Mouse (Mus musculus): Measurements from ENCODE around the gene Cnnm1. TPM values are rescaled to one million over a fixed set of nuclear protein-coding genes. Genes with fewer than 3 reads are reported as not detected.
A peak's percentile ranks its signal among the peaks of the same experiment; 100 is the strongest.
"Not testable (repeated sequence)": the region's sequence is repeated elsewhere in the genome, so short reads cannot be mapped to it uniquely, and the experiment has no call there.

The Cnnm1 gene
- total RNA-seq, 1 experiment: 2.6 TPM

GRCm38 (mm10) chr19:43487429-43487828 is 47.2 kb downstream of the Cnnm1 start:
- no peak overlapping the region for H3K27ac ChIP-seq (ENCODE audit: insufficient read depth, low read depth, low read length, poor library complexity, severe bottlenecking)
- no peaks in the 10 kb centered on the region for H3K9me3 ChIP-seq (ENCODE audit: control insufficient read depth, insufficient read depth, low read depth, low read length)
- no peak for DNase-seq (ENCODE audit: low read depth, low spot score)
- TF ChIP-seq CHD2 (IDR thresholded peaks at IDR 0.05; ENCODE audit: low read depth, low read length) (no peak), ZNF384 (IDR thresholded peaks at IDR 0.05; ENCODE audit: low read depth, low read length) (no peak), ZC3H11A (IDR thresholded peaks at IDR 0.05; ENCODE audit: borderline replicate concordance, low read depth, low read length) (no peak; the same call in 1 of the 2 replicates), HCFC1 (IDR thresholded peaks at IDR 0.05; ENCODE audit: borderline replicate concordance, insufficient read depth, low read length) (no peak), MAFK (IDR thresholded peaks at IDR 0.05; ENCODE audit: insufficient read depth, low read depth, low read length) (no peak)
- no peak overlapping the region for H3K9ac ChIP-seq (ENCODE audit: insufficient read depth, low read depth, low read length, poor library complexity, severe bottlenecking)
- H3K4me3 ChIP-seq (ENCODE audit: insufficient read depth in 1 of 2, low read depth in 1 of 2, low read length in 2 of 2, poor library complexity in 1 of 2, severe bottlenecking in 1 of 2): no peak overlapping the region
- H3K36me3 ChIP-seq (ENCODE audit: control insufficient read depth, insufficient read depth, low read length, poor library complexity, severe bottlenecking): no peaks in the 10 kb centered on the region
- in situ Hi-C loops (cut with MboI; ENCODE audit: low sequenced_read_pairs in 2 of 2, unreplicated experiment in 2 of 2): no loop called here
- peaks cover 0 to 5% of the 10 kb centered on the region in 2 experiments; a peak in 1 of 4 replicates for H3K4me1 ChIP-seq (ENCODE audit: control insufficient read depth in 2 of 2, insufficient read depth in 2 of 2, low read length in 2 of 2, poor library complexity in 1 of 2)

DNA sequence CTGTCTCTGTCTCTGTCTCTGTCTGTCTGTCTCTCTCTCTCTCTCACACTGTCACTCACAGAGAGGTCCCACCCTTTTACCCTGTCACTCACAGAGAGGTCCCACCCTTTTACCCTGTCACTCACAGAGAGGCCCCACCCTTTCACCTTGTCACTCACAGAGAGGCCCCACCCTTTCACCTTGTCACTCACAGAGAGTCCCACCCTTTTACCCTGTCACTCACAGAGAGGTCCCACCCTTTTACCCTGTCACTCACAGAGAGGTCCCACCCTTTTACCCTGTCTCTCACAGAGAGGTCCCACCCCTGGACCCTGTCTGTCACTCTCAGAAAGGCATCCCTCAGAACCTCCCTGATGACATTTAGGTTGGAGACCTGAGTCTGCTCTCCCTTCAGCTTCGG is 53.1 kb downstream of the Cnnm1 start:
- H3K4me1 ChIP-seq (ENCODE audit: control insufficient read depth in 2 of 2, insufficient read depth in 2 of 2, low read length in 2 of 2, poor library complexity in 1 of 2); H3K9ac ChIP-seq (ENCODE audit: insufficient read depth, low read depth, low read length, poor library complexity, severe bottlenecking); H3K27ac ChIP-seq (ENCODE audit: insufficient read depth, low read depth, low read length, poor library complexity, severe bottlenecking); H3K4me3 ChIP-seq (ENCODE audit: insufficient read depth in 1 of 2, low read depth in 1 of 2, low read length in 2 of 2, poor library complexity in 1 of 2, severe bottlenecking in 1 of 2); H3K36me3 ChIP-seq (ENCODE audit: control insufficient read depth, insufficient read depth, low read length, poor library complexity, severe bottlenecking); H3K9me3 ChIP-seq (ENCODE audit: control insufficient read depth, insufficient read depth, low read depth, low read length); in situ Hi-C loops (cut with MboI; ENCODE audit: low sequenced_read_pairs in 2 of 2, unreplicated experiment in 2 of 2): not testable (repeated sequence)
- peak; percentile 47 for DNase-seq (ENCODE audit: low read depth, low spot score)

GRCm38 (mm10) chr19:43493878-43494277 is 53.6 kb downstream of the Cnnm1 start:
- DNase-seq (ENCODE audit: low read depth, low spot score): no peak
- in situ Hi-C loops (cut with MboI; ENCODE audit: low sequenced_read_pairs in 2 of 2, unreplicated experiment in 2 of 2): no loop called here
- no peak for TF ChIP-seq HCFC1 (IDR thresholded peaks at IDR 0.05; ENCODE audit: borderline replicate concordance, insufficient read depth, low read length)

GRCm38 (mm10) chr19:43494914-43495313 is 54.7 kb downstream of the Cnnm1 start:
- H3K36me3 ChIP-seq (ENCODE audit: control insufficient read depth, insufficient read depth, low read length, poor library complexity, severe bottlenecking): peaks cover 2% of the 10 kb centered on the region
- no peak for TF ChIP-seq CHD2 (IDR thresholded peaks at IDR 0.05; ENCODE audit: low read depth, low read length)
- TF ChIP-seq HCFC1 (IDR thresholded peaks at IDR 0.05; ENCODE audit: borderline replicate concordance, insufficient read depth, low read length): no peak
- no peak for TF ChIP-seq ZNF384 (IDR thresholded peaks at IDR 0.05; ENCODE audit: low read depth, low read length)
- no peak for TF ChIP-seq ZC3H11A (IDR thresholded peaks at IDR 0.05; ENCODE audit: borderline replicate concordance, low read depth, low read length)
- TF ChIP-seq MAFK (IDR thresholded peaks at IDR 0.05; ENCODE audit: insufficient read depth, low read depth, low read length): no peak
- no peak for DNase-seq (ENCODE audit: low read depth, low spot score)
- in situ Hi-C loops (cut with MboI; ENCODE audit: low sequenced_read_pairs in 2 of 2, unreplicated experiment in 2 of 2): no loop called here
- H3K9ac ChIP-seq (ENCODE audit: insufficient read depth, low read depth, low read length, poor library complexity, severe bottlenecking): no peak overlapping the region
- H3K9me3 ChIP-seq (ENCODE audit: control insufficient read depth, insufficient read depth, low read depth, low read length): no peaks in the 10 kb centered on the region
- H3K4me3 ChIP-seq (ENCODE audit: insufficient read depth in 1 of 2, low read depth in 1 of 2, low read length in 2 of 2, poor library complexity in 1 of 2, severe bottlenecking in 1 of 2): no peak overlapping the region
- no peak overlapping the region for H3K27ac ChIP-seq (ENCODE audit: insufficient read depth, low read depth, low read length, poor library complexity, severe bottlenecking)
- H3K4me1 ChIP-seq (ENCODE audit: control insufficient read depth in 2 of 2, insufficient read depth in 2 of 2, low read length in 2 of 2, poor library complexity in 1 of 2): peaks cover 4 to 8% of the 10 kb centered on the region in 2 experiments

More at GRCm38 (mm10) chr19:43493878-43494277, 53.6 kb downstream of the Cnnm1 start:
- Histone ChIP-seq H3K9ac (ENCODE audit: insufficient read depth, low read depth, low read length, poor library complexity, severe bottlenecking) (no peak overlapping the region), H3K9me3 (ENCODE audit: control insufficient read depth, insufficient read depth, low read depth, low read length) (no peaks in the 10 kb centered on the region), H3K36me3 (ENCODE audit: control insufficient read depth, insufficient read depth, low read length, poor library complexity, severe bottlenecking) (no peaks in the 10 kb centered on the region), H3K4me3 (ENCODE audit: insufficient read depth in 1 of 2, low read depth in 1 of 2, low read length in 2 of 2, poor library complexity in 1 of 2, severe bottlenecking in 1 of 2) (no peak overlapping the region), H3K4me1 (ENCODE audit: control insufficient read depth in 2 of 2, insufficient read depth in 2 of 2, low read length in 2 of 2, poor library complexity in 1 of 2) (peaks cover 0 to 8% of the 10 kb centered on the region in 2 experiments), H3K27ac (ENCODE audit: insufficient read depth, low read depth, low read length, poor library complexity, severe bottlenecking) (no peak overlapping the region)

DNA sequence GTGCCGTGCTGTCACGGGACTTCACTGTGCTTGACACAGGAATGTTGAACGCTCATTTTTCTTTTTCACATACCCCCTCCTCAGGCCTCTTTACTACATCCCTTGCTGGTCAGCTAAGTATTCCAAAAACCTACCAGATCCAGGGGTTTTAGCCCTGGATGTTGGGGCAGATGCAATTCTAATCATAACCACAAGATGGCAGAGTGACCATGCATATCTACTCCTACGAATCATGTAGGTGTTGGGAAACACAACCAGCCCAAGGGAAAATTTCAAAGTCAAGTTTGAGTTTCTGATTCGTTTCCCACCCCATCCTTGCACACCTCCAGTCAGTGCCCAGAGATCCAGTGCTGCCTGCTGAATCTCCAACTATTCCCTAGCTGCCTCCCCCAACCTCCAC is 55.6 kb downstream of the Cnnm1 start:
- H3K9ac ChIP-seq (ENCODE audit: insufficient read depth, low read depth, low read length, poor library complexity, severe bottlenecking): 0 out of 2 replicates have a peak overlapping the region, but pooled peaks have one; percentile 1
- DNase-seq (ENCODE audit: low read depth, low spot score): peak; percentile 60
- H3K27ac ChIP-seq (ENCODE audit: insufficient read depth, low read depth, low read length, poor library complexity, severe bottlenecking): no peak overlapping the region
- no peak overlapping the region for H3K4me3 ChIP-seq (ENCODE audit: insufficient read depth in 1 of 2, low read depth in 1 of 2, low read length in 2 of 2, poor library complexity in 1 of 2, severe bottlenecking in 1 of 2)
- in situ Hi-C loops (cut with MboI; ENCODE audit: low sequenced_read_pairs in 2 of 2, unreplicated experiment in 2 of 2): no loop called here
- TF ChIP-seq HCFC1 (IDR thresholded peaks at IDR 0.05; ENCODE audit: borderline replicate concordance, insufficient read depth, low read length) (no peak), ZC3H11A (IDR thresholded peaks at IDR 0.05; ENCODE audit: borderline replicate concordance, low read depth, low read length) (peak; percentile 68)
- no peaks in the 10 kb centered on the region for H3K9me3 ChIP-seq (ENCODE audit: control insufficient read depth, insufficient read depth, low read depth, low read length)
- peaks cover 4 to 16% of the 10 kb centered on the region in 2 experiments for H3K4me1 ChIP-seq (ENCODE audit: control insufficient read depth in 2 of 2, insufficient read depth in 2 of 2, low read length in 2 of 2, poor library complexity in 1 of 2)
- H3K36me3 ChIP-seq (ENCODE audit: control insufficient read depth, insufficient read depth, low read length, poor library complexity, severe bottlenecking): peaks cover 12% of the 10 kb centered on the region

All from ES-E14 (cell line).